Mouse (Mus musculus) CD4-positive helper T cell, adult 2 months (primary cell): ENCODE data around the gene Esrrb.

Experiments used
- DNase-seq: peaks from one replicate; pipeline ENCODE4 v3.0.0-alpha.2; 2012; ENCODE audit warnings: low read depth, missing footprints, low spot score

Esrrb gene

GRCm38 (mm10) chr12:86360696-86361631, at the start of gene Esrrb:
Gene Esrrb (plus strand): TSS chr12:86361117.
- DNase-seq: no peak

DNA sequence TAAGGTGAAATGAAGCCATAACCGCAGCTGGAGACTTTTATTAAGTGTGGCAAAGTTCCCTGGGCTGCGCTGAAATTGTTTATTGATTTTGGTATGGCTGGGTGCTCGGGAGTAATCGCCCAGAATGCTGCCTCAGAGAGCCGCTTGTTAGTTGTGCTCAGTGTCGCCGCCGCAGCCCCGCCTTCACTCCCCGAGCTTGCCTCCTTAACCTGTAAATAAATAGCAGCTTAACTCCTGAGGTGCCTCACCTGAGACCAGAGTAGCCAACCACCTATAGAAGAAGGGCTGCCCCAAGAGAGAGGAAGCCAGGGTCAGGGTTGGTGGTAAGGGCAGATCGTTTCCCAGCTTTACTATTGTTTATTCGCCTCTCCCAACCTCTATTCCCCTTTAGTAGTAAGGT, 40.3 kb upstream of the Esrrb start:
- DNase-seq: no peak

- no peak for DNase-seq
Measured at GRCm38 (mm10) chr12:86324297-86324696, 36.6 kb upstream of the Esrrb start.

DNA sequence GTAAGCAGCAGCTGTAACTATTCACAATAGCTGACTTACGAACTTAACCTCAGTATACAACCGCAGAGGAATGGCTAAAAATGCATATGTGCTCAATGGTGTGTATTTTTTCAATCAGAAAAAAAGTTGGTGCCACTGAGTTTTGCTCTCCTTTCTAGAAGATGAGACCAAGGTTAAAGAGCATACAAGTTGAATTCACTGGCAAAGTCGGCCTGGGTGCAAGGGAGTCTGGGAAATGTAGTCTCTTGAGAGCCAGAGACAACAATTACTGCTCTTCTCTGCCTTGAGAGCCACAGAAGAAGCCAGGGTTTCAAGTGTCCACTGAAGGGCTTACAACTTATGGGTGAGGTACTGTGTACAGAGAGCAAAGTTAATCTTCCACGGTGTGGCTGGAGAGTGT, 31.1 kb upstream of the Esrrb start:
- DNase-seq: no peak

DNA sequence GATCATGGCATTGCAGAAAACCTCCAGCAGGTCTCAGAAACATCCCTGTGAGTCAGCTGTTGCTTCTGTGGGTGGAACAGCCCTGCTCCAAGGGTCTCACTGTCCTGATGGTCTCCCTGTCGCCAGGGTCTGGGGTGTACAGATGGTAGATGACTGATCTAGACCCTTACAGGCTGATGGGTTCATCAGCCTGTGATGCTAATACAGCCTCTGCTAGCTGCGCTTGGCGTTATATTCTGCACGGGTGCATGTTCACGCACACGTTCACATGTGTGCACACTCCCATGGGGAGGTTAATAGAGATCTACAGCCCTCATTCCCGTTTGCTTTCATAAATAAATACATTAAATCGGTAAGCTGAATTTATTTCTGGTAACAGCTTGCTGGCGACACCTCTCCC, 30.2 kb upstream of the Esrrb start:
- no peak for DNase-seq

DNA sequence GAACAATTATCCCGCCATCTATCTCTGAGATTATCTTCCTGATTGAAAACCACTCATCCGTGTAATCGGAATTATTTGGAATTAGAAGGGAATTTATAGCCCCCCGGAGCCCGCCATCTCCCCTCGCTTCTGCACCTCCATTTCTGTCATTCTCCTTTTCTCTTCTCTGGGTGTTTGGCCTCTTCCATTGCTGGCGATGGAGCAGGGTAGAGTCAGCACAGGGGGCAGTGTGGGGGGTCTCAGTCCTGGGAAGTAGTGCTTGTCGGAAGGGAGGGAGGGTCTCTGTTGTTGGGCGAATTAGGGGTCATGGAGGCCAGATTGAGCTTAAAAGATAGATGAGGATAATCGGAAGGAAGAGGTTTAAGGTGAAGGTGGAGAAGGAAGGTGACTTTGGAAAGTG, 29.7 kb upstream of the Esrrb start:
- DNase-seq: no peak

DNA sequence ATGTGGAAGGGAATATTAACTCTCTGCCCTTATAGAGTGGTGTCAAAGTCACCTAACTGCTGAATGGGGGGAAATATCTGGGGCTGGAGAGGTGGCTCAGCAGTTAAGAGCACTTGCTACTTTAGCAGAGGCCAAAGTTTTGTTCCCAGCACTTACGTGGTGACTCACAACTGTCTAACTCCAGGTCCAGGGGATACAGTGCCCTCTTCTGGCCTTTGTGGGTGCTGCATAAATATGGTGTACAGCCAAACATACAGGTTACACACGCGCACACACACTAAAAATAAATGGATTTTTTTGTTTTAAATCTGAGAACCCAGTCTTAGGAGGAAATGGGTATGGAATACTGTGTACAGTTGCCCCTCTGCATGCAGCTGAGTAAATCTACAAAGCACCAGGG, 24.7 kb upstream of the Esrrb start:
- no peak for DNase-seq

- no peak for DNase-seq
Measured at GRCm38 (mm10) chr12:86336887-86337286, 24.0 kb upstream of the Esrrb start.

DNA sequence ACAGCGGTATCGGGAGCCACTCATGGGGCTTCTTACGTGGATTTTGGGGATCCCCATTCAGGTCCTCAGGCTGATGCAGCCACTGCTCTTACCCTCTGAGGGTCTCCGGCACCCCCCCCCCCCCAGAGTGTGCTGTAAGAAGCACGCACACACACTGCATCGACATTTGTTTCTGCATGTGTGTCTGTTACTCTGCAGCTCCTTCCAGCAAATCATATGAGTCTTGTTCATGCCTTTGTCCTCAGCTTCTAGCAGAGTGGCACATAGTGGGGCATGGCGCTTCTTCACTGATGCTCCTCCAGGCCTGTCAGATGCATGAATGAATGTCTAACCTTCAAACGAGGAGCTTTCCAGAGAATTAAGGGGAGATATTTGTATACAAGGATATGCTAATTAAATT, 11.4 kb upstream of the Esrrb start:
- DNase-seq: no peak

DNA sequence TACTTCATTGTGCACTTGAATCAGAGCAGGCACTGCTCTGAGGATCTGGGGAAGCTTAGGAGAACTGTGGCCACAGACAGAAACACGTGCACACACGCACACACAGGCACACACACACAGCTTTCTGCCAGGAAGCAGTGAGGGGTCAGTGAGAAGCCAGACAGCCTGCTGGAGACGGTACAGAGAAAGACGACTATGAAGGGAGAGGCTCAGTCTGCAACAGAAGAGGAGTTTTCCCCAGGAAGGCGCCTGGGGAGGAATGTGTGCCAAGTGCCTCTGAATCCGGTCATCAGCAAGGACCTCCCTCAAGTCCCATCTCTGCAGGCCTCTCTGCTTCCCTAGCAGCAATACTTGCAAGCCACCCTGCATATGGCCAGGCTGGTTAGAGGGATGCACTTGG, 1.5 kb upstream of the Esrrb start:
- no peak for DNase-seq

- DNase-seq: no peak
Measured at GRCm38 (mm10) chr12:86359873-86360272, 1.0 kb upstream of the Esrrb start.

DNA sequence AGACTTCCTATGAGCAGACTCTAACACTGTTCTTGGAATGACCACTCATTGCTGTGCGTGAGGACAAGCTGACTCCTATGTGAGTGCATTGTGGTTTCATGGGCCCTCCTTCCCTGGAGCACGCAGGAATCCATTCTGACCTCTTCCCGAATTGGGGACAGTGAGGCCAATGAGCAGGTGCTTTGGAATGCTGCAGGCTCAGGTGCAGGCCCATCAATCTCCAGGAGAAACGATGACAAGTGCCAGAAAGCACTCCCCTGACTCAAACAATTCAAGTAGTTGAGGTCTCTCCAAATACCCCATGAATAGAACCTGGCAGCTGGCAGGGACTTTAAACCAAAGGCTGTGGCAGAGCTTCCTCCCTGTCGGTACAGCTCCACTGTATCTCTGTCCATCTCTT, 3.4 kb downstream of the Esrrb start:
- no peak for DNase-seq

DNA sequence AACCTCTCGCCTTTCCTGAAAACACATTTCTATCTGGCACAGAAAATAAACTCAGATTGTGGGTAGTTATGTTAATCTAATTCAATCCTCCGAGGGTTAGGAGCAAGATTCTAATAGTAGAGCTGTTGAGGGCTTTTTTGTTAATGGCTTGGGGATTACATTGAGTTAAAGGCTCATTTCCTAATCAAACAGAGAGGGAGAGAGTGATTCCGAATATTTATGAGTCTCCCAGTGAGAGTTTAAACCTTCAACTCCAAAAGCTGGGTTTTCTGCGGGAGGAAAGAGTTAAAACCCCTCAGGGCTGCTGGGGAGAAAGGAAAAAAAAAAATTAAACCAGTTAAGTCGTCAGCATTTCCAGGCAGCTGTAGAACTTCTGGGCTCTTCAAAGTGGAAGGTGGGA, 3.8 kb downstream of the Esrrb start:
- DNase-seq: no peak

GRCm38 (mm10) chr12:86370611-86371383, 9.9 kb downstream of the Esrrb start:
- DNase-seq: no peak

GRCm38 (mm10) chr12:86374286-86374685, 13.4 kb downstream of the Esrrb start:
- no peak for DNase-seq

DNA sequence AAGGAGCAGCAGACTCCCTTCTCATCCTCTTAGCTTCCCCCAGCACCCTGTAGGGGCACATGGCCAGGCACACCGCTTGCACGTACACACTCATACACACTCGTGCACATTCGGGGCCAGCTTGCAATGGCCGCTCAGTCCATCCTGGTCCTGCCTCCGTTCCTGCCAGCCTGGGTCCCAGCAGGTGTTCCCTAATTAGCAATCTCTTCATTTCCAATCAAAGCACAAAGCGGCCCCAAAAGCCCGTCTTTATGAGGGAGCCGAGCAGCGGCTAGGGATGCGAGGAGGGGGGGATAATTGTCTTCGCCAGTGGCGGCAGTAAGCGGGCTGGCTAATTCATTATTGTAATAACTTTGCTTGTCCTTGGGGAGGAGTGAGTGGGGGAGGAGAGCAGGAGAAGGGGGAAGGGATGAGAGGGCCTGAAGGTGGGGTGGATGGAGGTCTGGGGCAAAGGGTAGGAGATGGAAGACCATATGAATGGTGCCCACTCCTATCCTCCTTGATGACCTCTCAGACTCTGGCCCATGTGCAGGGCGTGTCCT, 18.8 kb downstream of the Esrrb start:
- no peak for DNase-seq

DNA sequence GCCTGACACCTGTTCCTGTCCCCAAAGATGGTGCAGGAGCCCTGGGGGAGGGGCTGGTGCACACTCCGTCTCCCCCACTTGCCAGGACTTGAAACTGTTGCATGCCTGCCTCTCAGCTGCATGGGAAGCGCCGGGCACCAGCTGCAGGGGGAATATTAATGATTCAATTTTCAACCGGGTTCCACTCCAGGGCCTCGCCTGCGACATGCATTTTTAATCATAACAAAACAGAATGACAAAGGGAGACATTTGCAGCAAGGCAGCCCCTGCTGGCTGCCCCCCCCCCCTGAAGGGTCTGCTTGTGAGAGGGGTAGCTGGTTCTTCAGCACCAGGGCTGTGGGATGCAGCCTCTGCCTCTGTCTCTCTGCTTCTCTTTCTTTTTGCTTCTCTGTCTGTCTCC, 22.9 kb downstream of the Esrrb start:
- DNase-seq: no peak

DNA sequence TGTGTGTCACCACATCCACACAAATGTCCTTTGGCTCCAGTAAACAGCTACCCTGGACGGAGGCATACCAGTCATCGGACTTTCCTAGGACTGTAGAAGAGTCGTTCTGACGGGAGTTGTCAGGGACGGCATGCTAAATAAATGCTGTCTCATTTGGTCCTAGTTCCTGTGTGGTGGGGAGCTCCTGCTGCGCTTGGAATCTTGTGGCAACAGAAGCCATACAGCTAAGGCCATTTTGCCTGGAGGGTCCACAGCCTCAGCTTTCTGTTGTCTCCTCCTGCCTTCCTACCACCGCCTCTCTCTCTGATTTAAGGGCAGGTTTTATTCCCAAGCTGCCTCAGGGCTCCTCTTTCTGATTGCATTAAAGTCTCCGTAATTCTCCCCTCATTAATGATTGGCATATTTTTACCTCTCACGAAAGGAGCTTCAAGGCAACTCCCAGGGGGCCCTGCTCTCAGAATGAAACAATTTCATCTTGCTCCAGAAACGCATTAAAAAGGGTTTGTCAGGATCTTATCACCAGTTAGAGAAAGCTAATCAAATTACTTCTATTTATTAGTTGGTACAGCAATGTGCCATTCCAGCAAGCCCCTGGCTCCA, 26.9 kb downstream of the Esrrb start:
- no peak for DNase-seq

GRCm38 (mm10) chr12:86394773-86395172, 33.9 kb downstream of the Esrrb start:
- no peak for DNase-seq

DNA sequence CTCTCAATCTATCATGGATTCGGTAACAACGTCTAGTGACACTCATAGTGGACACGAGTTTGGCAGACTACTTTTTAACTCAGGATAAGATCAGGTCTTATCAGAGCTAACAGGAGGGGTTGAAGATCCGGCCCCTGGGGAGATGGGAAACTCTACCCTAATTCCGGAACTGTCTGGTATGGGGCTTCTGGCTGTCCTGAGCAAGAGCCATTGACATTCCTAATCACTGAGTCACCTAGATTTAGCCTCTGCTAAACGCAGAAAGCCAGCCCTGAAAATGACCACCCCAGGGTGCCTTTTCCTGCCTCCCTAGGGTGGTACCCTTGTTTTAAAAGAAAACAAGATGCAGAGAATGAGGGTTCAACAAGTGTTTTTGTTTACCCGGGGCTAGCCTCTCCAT, 34.4 kb downstream of the Esrrb start:
- DNase-seq: no peak

DNA sequence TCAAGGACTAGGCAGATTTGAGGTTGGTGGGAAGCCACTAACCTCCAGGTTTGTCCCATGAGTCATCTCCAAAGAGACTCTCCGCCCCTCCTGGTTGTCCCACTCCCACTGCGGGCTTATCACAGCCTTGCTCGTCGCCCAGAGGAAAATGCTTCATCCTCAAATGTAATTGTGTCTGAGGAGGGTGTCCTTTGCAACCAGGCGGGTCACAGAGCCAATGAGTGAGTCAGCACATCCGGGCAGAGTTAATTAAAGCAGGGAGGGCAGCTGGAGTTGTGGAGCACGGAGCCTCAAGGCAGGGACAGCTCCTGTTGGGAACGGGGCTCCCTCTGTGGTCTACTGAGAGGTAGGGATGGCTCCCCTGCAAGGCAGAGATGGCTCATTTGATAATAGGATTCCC, 37.8 kb downstream of the Esrrb start:
- DNase-seq: no peak

DNA sequence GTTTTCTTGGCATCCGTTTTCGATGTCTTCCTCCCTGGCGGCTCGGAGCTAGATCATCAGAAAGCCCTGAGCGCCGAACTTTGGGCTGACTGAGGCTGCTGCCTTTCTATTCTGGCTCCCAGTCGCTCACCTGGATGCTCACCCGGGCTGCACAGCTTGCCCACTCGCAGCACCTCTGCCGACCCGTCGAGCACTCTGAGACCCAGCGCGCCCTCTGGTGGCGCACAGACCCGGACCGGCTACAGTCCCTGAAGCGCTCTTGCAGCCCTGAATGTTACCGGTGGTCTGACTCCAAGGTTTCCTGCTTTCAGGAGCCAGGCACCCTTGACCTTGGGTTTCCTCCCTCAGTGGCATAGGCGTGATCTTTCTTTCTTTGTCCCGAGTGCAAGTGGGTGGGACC, 41.8 kb downstream of the Esrrb start:
- DNase-seq: peak; percentile 53
